Mouse (Mus musculus) macrophage (primary cell): ENCODE data around the gene Cyp4v3. TPM values are rescaled to one million over a fixed set of nuclear protein-coding genes. Genes with fewer than 3 reads are reported as not detected.
A peak's percentile ranks its signal among the peaks of the same experiment; 100 is the strongest.
"Not testable (repeated sequence)": the region's sequence is repeated elsewhere in the genome, so short reads cannot be mapped to it uniquely, and the experiment has no call there.

Source experiments
- H3K27ac ChIP-seq: fragments of 350-480 bp; formaldehyde crosslinking; 2 replicates; pipeline ENCODE4 v1.9.0; 2021
- H3K36me3 ChIP-seq: fragments of 350-480 bp; formaldehyde crosslinking; 2 replicates; pipeline ENCODE4 v1.9.0; 2021; ENCODE audit errors: inconsistent target
- H3K4me3 ChIP-seq: fragments of 350-480 bp; formaldehyde crosslinking; 2 replicates; pipeline ENCODE4 v1.9.0; 2021; ENCODE audit errors: inconsistent target
- H3K79me2 ChIP-seq: fragments of 350-480 bp; formaldehyde crosslinking; 2 replicates; pipeline ENCODE4 v1.9.0; 2021; ENCODE audit errors: inconsistent target
- WGBS: methylation state at CpG from one replicate; pipeline ENCODE4 v1.1.7; 2026; ENCODE audit warnings: inconsistent platforms; ENCODE audit not compliant: missing documents; 5-methylcytosine and 5-hydroxymethylcytosine counted together
- polyA plus RNA-seq: library from polyadenylated mRNA; stranded (reverse); fragments of 250-400 nt; gene quantifications from 3 replicates; pipeline ENCODE4 v1.2.4, GENCODE M21; 2018; ENCODE audit warnings: inconsistent platforms

The Cyp4v3 gene
- polyA plus RNA-seq, 1 experiment from 2014 or later = 113 TPM

- Histone ChIP-seq H3K36me3 (no peaks in the 10 kb centered on the region), H3K79me2 (no peaks in the 10 kb centered on the region), H3K4me3 (no peak overlapping the region), H3K27ac (no peak overlapping the region)
- 90% methylated on average over 12 of the region's 12 CpGs for WGBS
Measured at GRCm38 (mm10) chr8:45341630-45342628, 8.9 kb upstream of the Cyp4v3 start.

GRCm38 (mm10) chr8:45333493-45333892 is 477 bp upstream of the Cyp4v3 start:
- peak overlapping the region; percentile 96 for H3K4me3 ChIP-seq
- peaks cover 44% of the 10 kb centered on the region for H3K79me2 ChIP-seq
- H3K27ac ChIP-seq = peak overlapping the region; percentile 96
- H3K36me3 ChIP-seq = no peaks in the 10 kb centered on the region
- WGBS = 0% methylated on average over 7 of the region's 8 CpGs

GRCm38 (mm10) chr8:45330856-45331255 is 2.2 kb downstream of the Cyp4v3 start:
- Histone ChIP-seq H3K4me3 (no peak overlapping the region), H3K79me2 (peaks cover 59% of the 10 kb centered on the region), H3K36me3 (peaks cover 7% of the 10 kb centered on the region; the same call in 1 of the 2 replicates), H3K27ac (peak overlapping the region; percentile 10; the same call in 1 of the 2 replicates)
- 30% methylated on average over 3 of the region's 3 CpGs for WGBS

- peaks cover 69% of the 10 kb centered on the region for H3K79me2 ChIP-seq
- H3K36me3 ChIP-seq = peaks cover 8% of the 10 kb centered on the region; the same call in 1 of the 2 replicates
- no peak overlapping the region for H3K27ac ChIP-seq
- WGBS = 91% methylated on average over 6 of the region's 6 CpGs
- no peak overlapping the region for H3K4me3 ChIP-seq
Measured at GRCm38 (mm10) chr8:45329206-45329980, 3.6 kb downstream of the Cyp4v3 start.

- H3K4me3 ChIP-seq, H3K27ac ChIP-seq: not testable (repeated sequence)
- Histone ChIP-seq H3K79me2 (peaks cover 69% of the 10 kb centered on the region), H3K36me3 (peaks cover 16% of the 10 kb centered on the region; the same call in 1 of the 2 replicates)
Measured at GRCm38 (mm10) chr8:45327076-45327475, 5.9 kb downstream of the Cyp4v3 start.

- peaks cover 35% of the 10 kb centered on the region for H3K36me3 ChIP-seq
- H3K4me3 ChIP-seq = no peak overlapping the region
- H3K79me2 ChIP-seq = peaks cover 40% of the 10 kb centered on the region; the same call in 1 of the 2 replicates
- 100% methylated on average over 4 of the region's 4 CpGs for WGBS
- H3K27ac ChIP-seq = no peak overlapping the region
Measured at GRCm38 (mm10) chr8:45324151-45324550, 8.9 kb downstream of the Cyp4v3 start.

- no peak overlapping the region for H3K4me3 ChIP-seq
- H3K27ac ChIP-seq = no peak overlapping the region
- 100% methylated on average over 2 of the region's 2 CpGs for WGBS
- H3K36me3 ChIP-seq = peaks cover 37% of the 10 kb centered on the region
- peaks cover 22% of the 10 kb centered on the region; the same call in 1 of the 2 replicates for H3K79me2 ChIP-seq
Measured at GRCm38 (mm10) chr8:45321365-45321764, 11.7 kb downstream of the Cyp4v3 start.

GRCm38 (mm10) chr8:45320930-45321329 is 12.1 kb downstream of the Cyp4v3 start:
- 100% methylated on average over 1 of the region's 1 CpGs for WGBS
- Histone ChIP-seq H3K79me2 (peaks cover 19% of the 10 kb centered on the region; the same call in 1 of the 2 replicates), H3K27ac (no peak overlapping the region), H3K4me3 (no peak overlapping the region), H3K36me3 (peaks cover 41% of the 10 kb centered on the region)

GRCm38 (mm10) chr8:45310967-45311366 is 22.0 kb downstream of the Cyp4v3 start:
- no peak overlapping the region for H3K27ac ChIP-seq
- H3K36me3 ChIP-seq = peaks cover 86% of the 10 kb centered on the region
- H3K79me2 ChIP-seq = no peaks in the 10 kb centered on the region
- WGBS = 96% methylated on average over 2 of the region's 4 CpGs
- no peak overlapping the region for H3K4me3 ChIP-seq

- H3K36me3 ChIP-seq = peaks cover 84% of the 10 kb centered on the region
- H3K79me2 ChIP-seq = no peaks in the 10 kb centered on the region
- 95% methylated on average over 13 of the region's 13 CpGs for WGBS
- no peak within 1 kb of the TSS for H3K4me3 ChIP-seq
- no peak within 1 kb of the TSS for H3K27ac ChIP-seq
Measured at GRCm38 (mm10) chr8:45308366-45308765, 24.6 kb downstream of the Cyp4v3 start, which contains the start of gene Gm45753. Gene Gm45753 (minus strand): TSS chr8:45308466.

GRCm38 (mm10) chr8:45305479-45305878 is 27.5 kb downstream of the Cyp4v3 start:
- WGBS = 100% methylated on average over 1 of the region's 1 CpGs
- no peak overlapping the region for H3K27ac ChIP-seq
- peaks cover 56% of the 10 kb centered on the region for H3K36me3 ChIP-seq
- H3K79me2 ChIP-seq = no peaks in the 10 kb centered on the region
- H3K4me3 ChIP-seq = no peak overlapping the region

- 94% methylated on average over 3 of the region's 3 CpGs for WGBS
- no peak overlapping the region for H3K4me3 ChIP-seq
- H3K36me3 ChIP-seq = peaks cover 45% of the 10 kb centered on the region
- no peak overlapping the region for H3K27ac ChIP-seq
- H3K79me2 ChIP-seq = no peaks in the 10 kb centered on the region
Measured at GRCm38 (mm10) chr8:45304354-45304753, 28.7 kb downstream of the Cyp4v3 start.

- no peak overlapping the region for H3K4me3 ChIP-seq
- peaks cover 30% of the 10 kb centered on the region for H3K36me3 ChIP-seq
- no peak overlapping the region for H3K27ac ChIP-seq
- 99% methylated on average over 8 of the region's 8 CpGs for WGBS
- no peaks in the 10 kb centered on the region for H3K79me2 ChIP-seq
Measured at GRCm38 (mm10) chr8:45302390-45302789, 30.6 kb downstream of the Cyp4v3 start.

GRCm38 (mm10) chr8:45295276-45295675 is 37.7 kb downstream of the Cyp4v3 start:
- 96% methylated on average over 6 of the region's 6 CpGs for WGBS
- Histone ChIP-seq H3K27ac (no peak overlapping the region), H3K4me3 (no peak overlapping the region), H3K79me2 (no peaks in the 10 kb centered on the region), H3K36me3 (no peaks in the 10 kb centered on the region)
